Mouse (Mus musculus): ENCODE measurements at regions not wholly inside any gene's neighbourhood (a gene's known extent, or its start where the extent isn't known, plus 50 kb on each side); places are given as distances from the start of the nearest gene placed in this dataset.

GRCm38 (mm10) chr4:89442526-89442925 is 131.7 kb upstream of the Cdkn2b start:
- no peak for TF ChIP-seq CTCF (IDR thresholded peaks at IDR 0.05; ENCODE audit: insufficient read depth, low read depth, low read length)
- no peak for TF ChIP-seq POLR2A (IDR thresholded peaks at IDR 0.05; ENCODE audit: insufficient read depth, low read depth, low read length)

Measured in olfactory bulb, adult 2 months (tissue).